Mouse (Mus musculus): ENCODE data around the gene Mmp9.

DNA sequence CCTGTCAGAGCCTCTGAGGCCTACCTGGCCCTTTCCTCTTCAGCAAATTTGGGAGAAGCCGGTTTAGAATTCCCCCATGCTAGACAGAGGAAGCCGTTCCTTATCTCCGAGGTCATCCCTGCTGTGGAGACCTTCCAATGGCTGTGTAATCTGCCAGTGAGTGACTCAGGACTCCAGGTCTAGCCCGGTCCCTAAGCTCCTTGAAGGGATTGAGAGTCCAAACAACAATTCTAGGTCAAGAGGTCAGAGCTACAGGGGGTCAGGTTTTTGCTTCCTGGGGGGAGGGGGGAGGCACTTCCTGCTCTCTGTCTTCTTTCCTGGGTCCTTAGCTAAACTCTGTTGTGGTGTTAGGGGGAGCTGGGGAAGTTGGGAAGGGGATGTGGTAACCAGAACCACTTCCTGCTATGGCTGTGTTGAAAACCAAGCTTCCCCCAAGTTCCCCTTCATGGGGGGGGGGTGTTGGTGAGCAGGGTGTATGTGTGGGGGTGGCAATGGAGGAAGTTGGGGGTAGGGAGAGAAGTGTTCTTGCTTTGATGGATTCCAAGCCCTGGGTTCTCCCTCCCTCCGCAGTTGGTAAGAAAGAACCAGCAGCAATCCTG is 2.2 kb downstream of the Mmp9 start:
- TF ChIP-seq POLR2A (IDR thresholded peaks at IDR 0.05; ENCODE audit: borderline replicate concordance, extremely low read depth, insufficient read depth, insufficient read length, poor library complexity, severe bottlenecking): no peak
- TF ChIP-seq CTCF (IDR thresholded peaks at IDR 0.05; ENCODE audit: borderline replicate concordance, extremely low read depth, insufficient read depth, insufficient read length): no peak

Measured in brain, embryonic 14.5 days (tissue).